Mouse (Mus musculus): ENCODE results near the gene Qsox2. TPM values are rescaled to one million over a fixed set of nuclear protein-coding genes. Genes with fewer than 3 reads are reported as not detected.

The Qsox2 gene
- total RNA-seq (2014; rRNA removed) (20.5 and 24.5 TPM in 2 replicates), polyA plus RNA-seq (2015; fragmentation: Nextera tagmentation; extraction: Ambion mirVana) (8.8 and 9.4 TPM in 2 replicates)

DNA sequence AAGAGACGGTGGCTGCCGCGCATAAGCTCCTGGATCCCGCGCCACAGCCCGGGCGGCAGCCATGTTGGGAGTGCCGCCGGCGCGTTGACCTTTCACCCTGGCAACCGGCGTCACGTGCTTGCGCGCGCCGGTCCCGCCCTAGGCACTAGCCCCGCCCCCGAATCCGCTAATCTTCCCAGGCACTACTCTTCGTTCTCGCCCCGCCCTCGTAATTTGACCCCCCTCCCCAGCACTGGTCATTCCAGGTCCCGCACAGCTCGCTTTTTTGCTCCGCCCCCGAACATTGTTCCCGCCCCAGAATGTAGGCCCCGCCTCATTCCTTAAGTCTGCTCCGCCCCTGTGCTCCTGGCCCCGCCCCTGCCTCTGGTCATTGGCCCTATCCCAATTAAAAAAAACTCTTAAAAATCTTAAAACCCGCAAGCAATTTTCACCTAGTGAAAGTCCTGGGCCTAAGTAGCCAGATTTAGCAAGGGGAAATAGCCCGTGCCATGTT lies at the start of gene Qsox2:
Gene Qsox2, minus strand, starts transcription at position 236 of the 493 bp plus-strand sequence.
- H3K9ac ChIP-seq (replicated peaks; ENCODE audit: low read length), result peak within 1 kb of the TSS; percentile 86
- peak within 1 kb of the TSS; percentile 90 for H3K27ac ChIP-seq
- H3K4me1 ChIP-seq (ENCODE audit: insufficient read depth, low read length), result peaks cover 5% of the 10 kb centered on the region
- peak; percentile 88 for ATAC-seq
- peak within 1 kb of the TSS; percentile 88 for H3K4me2 ChIP-seq (ENCODE audit: low read depth, low read length)
- H3K36me3 ChIP-seq (ENCODE audit: insufficient read depth, low read length), result no peaks in the 10 kb centered on the region
- no peaks in the 10 kb centered on the region for H3K27me3 ChIP-seq (ENCODE audit: insufficient read depth, low read length)
- DNase-seq (ENCODE audit: low spot score), result peak; percentile 95
- WGBS, result 4% methylated on average over 36 of the region's 36 CpGs
- TF ChIP-seq CTCF (IDR thresholded peaks at IDR 0.05; ENCODE audit: low read depth), result no peak
- no peaks in the 10 kb centered on the region for H3K9me3 ChIP-seq (ENCODE audit: low read length)
- peak within 1 kb of the TSS; percentile 90 for H3K4me3 ChIP-seq (ENCODE audit: low read length)

DNA sequence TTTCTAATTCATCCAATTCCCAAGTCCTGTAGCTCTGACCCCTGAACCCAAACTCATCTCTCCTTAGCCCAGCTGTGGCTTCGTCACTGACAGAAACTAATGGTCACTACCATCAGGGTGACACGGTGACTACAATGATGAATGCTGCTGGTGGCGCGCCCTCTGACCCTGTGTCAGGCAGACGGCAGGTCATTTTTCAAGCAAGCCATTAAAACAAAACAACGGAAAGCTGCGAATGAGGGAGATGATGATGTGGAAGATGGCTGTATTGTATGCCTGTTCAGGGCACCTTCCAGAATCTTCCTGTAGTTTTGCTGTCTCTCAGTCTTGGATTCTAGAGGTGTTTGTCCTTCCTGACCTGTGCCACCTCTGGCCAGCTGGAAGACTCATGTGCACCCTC lies 49.1 kb upstream of the Qsox2 start:
- Histone ChIP-seq H3K27me3 (ENCODE audit: insufficient read depth, low read length) (no peaks in the 10 kb centered on the region), H3K9me3 (ENCODE audit: low read length) (no peaks in the 10 kb centered on the region), H3K36me3 (ENCODE audit: insufficient read depth, low read length) (no peaks in the 10 kb centered on the region), H3K4me3 (ENCODE audit: low read length) (no peak overlapping the region), H3K4me2 (ENCODE audit: low read depth, low read length) (no peak overlapping the region), H3K27ac (no peak overlapping the region), H3K4me1 (ENCODE audit: insufficient read depth, low read length) (peaks cover 4% of the 10 kb centered on the region; the same call in 1 of the 2 replicates), H3K9ac (replicated peaks; ENCODE audit: low read length) (no peak overlapping the region)
- DNase-seq (ENCODE audit: low spot score) (no peak), ATAC-seq (no peak)
- TF ChIP-seq CTCF (IDR thresholded peaks at IDR 0.05; ENCODE audit: low read depth), result no peak
- 45% methylated on average over 7 of the region's 7 CpGs for WGBS

DNA sequence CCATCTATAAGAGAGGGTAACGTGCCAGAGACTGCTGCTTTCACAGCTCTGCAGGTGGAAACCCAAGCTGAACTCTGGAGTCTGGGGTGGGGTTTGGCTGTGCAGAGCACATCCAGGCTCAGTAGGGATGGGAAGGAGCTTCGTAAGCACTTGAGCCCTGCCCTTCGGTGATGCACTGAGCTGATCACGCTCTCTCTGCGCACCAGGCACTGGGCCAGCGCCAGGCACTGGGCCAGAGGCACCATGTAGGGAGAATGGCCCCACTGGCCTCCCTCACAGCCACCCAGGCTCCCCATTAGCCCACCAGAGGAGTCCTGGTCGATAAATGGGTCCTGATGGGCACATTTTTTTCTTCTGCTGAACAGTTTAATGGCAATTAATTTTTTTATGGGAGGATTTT lies 48.5 kb upstream of the Qsox2 start:
- Histone ChIP-seq H3K27ac (no peak overlapping the region), H3K9me3 (ENCODE audit: low read length) (no peaks in the 10 kb centered on the region), H3K36me3 (ENCODE audit: insufficient read depth, low read length) (no peaks in the 10 kb centered on the region), H3K4me1 (ENCODE audit: insufficient read depth, low read length) (peaks cover 4% of the 10 kb centered on the region; the same call in 1 of the 2 replicates), H3K9ac (replicated peaks; ENCODE audit: low read length) (no peak overlapping the region), H3K4me2 (ENCODE audit: low read depth, low read length) (no peak overlapping the region), H3K27me3 (ENCODE audit: insufficient read depth, low read length) (no peaks in the 10 kb centered on the region), H3K4me3 (ENCODE audit: low read length) (no peak overlapping the region)
- DNase-seq (ENCODE audit: low spot score) (peak; percentile 57), ATAC-seq (0 out of 2 replicates have a peak, but pooled peaks have one; percentile 35)
- 28% methylated on average over 7 of the region's 7 CpGs for WGBS
- TF ChIP-seq CTCF (IDR thresholded peaks at IDR 0.05; ENCODE audit: low read depth), result no peak

DNA sequence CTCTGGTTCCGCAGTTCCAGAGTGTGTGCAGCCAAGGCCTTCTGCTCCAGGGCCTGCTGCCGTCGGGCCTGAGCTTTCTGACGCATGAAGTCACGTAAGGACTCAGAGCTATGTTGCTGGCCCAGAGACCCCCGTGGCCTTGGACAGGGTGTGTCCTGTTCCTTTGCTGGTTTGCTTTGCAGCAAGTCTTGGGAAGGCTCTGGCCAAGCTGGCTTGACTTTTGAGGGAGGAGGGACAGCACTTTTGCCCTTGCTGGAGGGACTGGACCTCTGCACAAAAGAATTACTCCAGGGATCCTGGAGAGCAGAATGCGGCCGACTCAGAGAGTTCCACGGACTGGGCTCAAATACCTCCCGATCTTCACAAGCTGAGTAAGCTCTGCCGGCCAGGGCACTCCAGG lies 43.3 kb upstream of the Qsox2 start:
- H3K4me2 ChIP-seq (ENCODE audit: low read depth, low read length), result no peak overlapping the region
- 0 out of 2 replicates have a peak, but pooled peaks cover under 1% of the 10 kb centered on the region for H3K4me1 ChIP-seq (ENCODE audit: insufficient read depth, low read length)
- 60% methylated on average over 11 of the region's 11 CpGs for WGBS
- ATAC-seq (peak; percentile 21; the same call in 1 of the 2 replicates), DNase-seq (ENCODE audit: low spot score) (no peak)
- H3K36me3 ChIP-seq (ENCODE audit: insufficient read depth, low read length), result no peaks in the 10 kb centered on the region
- no peak overlapping the region for H3K4me3 ChIP-seq (ENCODE audit: low read length)
- no peak for TF ChIP-seq CTCF (IDR thresholded peaks at IDR 0.05; ENCODE audit: low read depth)
- H3K9ac ChIP-seq (replicated peaks; ENCODE audit: low read length), result no peak overlapping the region
- H3K27ac ChIP-seq, result no peak overlapping the region
- H3K9me3 ChIP-seq (ENCODE audit: low read length), result no peaks in the 10 kb centered on the region
- H3K27me3 ChIP-seq (ENCODE audit: insufficient read depth, low read length), result no peaks in the 10 kb centered on the region

DNA sequence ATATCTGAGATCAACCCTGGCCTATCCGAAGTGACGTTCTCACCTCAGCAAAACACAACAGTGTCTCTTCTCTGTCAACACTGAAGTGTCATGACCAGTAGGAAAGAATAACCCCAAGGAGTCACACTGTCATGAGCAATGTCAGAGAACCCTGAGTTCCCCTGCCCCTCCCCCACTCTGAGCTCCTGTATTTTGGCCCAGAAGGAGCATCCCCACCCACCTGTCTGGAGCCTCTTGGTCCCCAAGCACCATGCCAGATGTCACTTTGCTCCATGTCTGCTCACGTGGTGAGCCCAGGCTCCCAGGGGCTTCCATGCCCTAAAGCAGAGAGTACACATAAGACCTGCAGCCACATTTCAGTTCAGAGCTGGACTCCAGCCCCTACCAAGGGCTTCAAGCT lies 42.4 kb upstream of the Qsox2 start:
- no peak for TF ChIP-seq CTCF (IDR thresholded peaks at IDR 0.05; ENCODE audit: low read depth)
- WGBS, result 79% methylated on average over 3 of the region's 3 CpGs
- no peak for ATAC-seq

DNA sequence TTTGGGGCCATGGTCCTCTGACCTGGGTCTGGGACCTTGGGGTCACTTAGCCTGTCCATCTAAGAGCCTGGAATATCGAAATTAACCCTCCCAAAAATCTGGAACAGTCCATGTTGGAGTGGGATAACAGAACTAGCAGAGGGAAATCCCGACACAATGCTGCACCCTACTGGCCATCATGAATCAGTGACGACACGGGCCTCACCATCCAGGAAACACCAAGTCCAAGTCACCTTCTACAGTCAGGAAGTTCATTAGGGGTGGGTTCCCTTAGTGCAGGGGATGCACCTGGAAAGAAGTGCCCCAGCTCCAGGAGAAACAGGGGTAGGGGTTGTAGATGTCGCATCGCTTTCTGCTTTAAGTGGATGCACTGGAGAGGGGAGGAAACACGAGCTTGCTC lies 36.3 kb upstream of the Qsox2 start:
- peak; percentile 75 for ATAC-seq
- no peaks in the 10 kb centered on the region for H3K4me1 ChIP-seq (ENCODE audit: insufficient read depth, low read length)
- H3K9me3 ChIP-seq (ENCODE audit: low read length), result no peaks in the 10 kb centered on the region

More for the DNA sequence above, 42.4 kb upstream of the Qsox2 start:
- Histone ChIP-seq H3K27ac (no peak overlapping the region), H3K9me3 (ENCODE audit: low read length) (no peaks in the 10 kb centered on the region), H3K4me2 (ENCODE audit: low read depth, low read length) (no peak overlapping the region), H3K36me3 (ENCODE audit: insufficient read depth, low read length) (no peaks in the 10 kb centered on the region), H3K4me3 (ENCODE audit: low read length) (no peak overlapping the region), H3K9ac (replicated peaks; ENCODE audit: low read length) (no peak overlapping the region), H3K27me3 (ENCODE audit: insufficient read depth, low read length) (no peaks in the 10 kb centered on the region), H3K4me1 (ENCODE audit: insufficient read depth, low read length) (no peaks in the 10 kb centered on the region)
- DNase-seq (ENCODE audit: low spot score), result no peak

DNA sequence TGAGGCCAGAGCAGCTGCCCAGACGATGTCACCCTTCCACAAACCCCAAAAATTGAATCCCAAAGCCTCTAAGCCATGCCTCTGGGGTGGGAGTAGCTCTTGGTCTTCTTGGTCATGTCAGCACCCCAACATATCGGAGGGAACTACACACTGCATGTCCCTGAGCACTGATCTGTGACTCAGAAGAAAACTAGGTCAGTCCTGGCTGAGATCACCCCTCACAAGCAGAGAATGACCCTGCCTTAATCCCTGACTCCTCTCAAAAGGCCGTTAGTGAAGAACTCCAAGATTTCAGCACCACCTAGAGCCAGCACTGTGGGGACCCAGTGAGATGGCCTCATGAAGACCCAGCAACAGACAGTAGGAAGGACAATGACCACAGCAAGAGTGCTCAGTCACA lies 30.9 kb upstream of the Qsox2 start:
- ATAC-seq, result no peak
- H3K9me3 ChIP-seq (ENCODE audit: low read length), result no peaks in the 10 kb centered on the region
- TF ChIP-seq CTCF (IDR thresholded peaks at IDR 0.05; ENCODE audit: low read depth), result no peak
- DNase-seq (ENCODE audit: low spot score), result no peak
- H3K27ac ChIP-seq, result no peak overlapping the region
- H3K4me3 ChIP-seq (ENCODE audit: low read length), result no peak overlapping the region
- 60% methylated on average over 3 of the region's 3 CpGs for WGBS
- no peaks in the 10 kb centered on the region for H3K36me3 ChIP-seq (ENCODE audit: insufficient read depth, low read length)
- H3K4me1 ChIP-seq (ENCODE audit: insufficient read depth, low read length), result no peaks in the 10 kb centered on the region
- H3K27me3 ChIP-seq (ENCODE audit: insufficient read depth, low read length), result no peaks in the 10 kb centered on the region
- no peak overlapping the region for H3K4me2 ChIP-seq (ENCODE audit: low read depth, low read length)
- no peak overlapping the region for H3K9ac ChIP-seq (replicated peaks; ENCODE audit: low read length)

More for the DNA sequence above, 36.3 kb upstream of the Qsox2 start:
- 17% methylated on average over 7 of the region's 7 CpGs for WGBS
- peak; percentile 89 for TF ChIP-seq CTCF (IDR thresholded peaks at IDR 0.05; ENCODE audit: low read depth)
- DNase-seq (ENCODE audit: low spot score), result peak; percentile 85
- no peak overlapping the region for H3K27ac ChIP-seq
- no peaks in the 10 kb centered on the region for H3K27me3 ChIP-seq (ENCODE audit: insufficient read depth, low read length)
- H3K36me3 ChIP-seq (ENCODE audit: insufficient read depth, low read length), result no peaks in the 10 kb centered on the region
- H3K4me3 ChIP-seq (ENCODE audit: low read length), result no peak overlapping the region
- no peak overlapping the region for H3K4me2 ChIP-seq (ENCODE audit: low read depth, low read length)
- H3K9ac ChIP-seq (replicated peaks; ENCODE audit: low read length), result no peak overlapping the region

Data from hindbrain, postnatal 0 days (tissue).